Mouse (Mus musculus) fibroblast of lung, adult 2 months (primary cell): ENCODE results near the gene Itga9.
A peak's percentile ranks its signal among the peaks of the same experiment; 100 is the strongest.

Experiments
- DNase-seq: peaks from one replicate; pipeline ENCODE4 v3.0.0-alpha.2; 2011; ENCODE audit warnings: low read depth

Itga9 gene

GRCm38 (mm10) chr9:118651939-118652338, 45.4 kb downstream of the Itga9 start:
- DNase-seq = no peak

- no peak for DNase-seq
These were observed 46.9 kb downstream of the Itga9 start for GRCm38 (mm10) chr9:118653436-118653835.

DNA sequence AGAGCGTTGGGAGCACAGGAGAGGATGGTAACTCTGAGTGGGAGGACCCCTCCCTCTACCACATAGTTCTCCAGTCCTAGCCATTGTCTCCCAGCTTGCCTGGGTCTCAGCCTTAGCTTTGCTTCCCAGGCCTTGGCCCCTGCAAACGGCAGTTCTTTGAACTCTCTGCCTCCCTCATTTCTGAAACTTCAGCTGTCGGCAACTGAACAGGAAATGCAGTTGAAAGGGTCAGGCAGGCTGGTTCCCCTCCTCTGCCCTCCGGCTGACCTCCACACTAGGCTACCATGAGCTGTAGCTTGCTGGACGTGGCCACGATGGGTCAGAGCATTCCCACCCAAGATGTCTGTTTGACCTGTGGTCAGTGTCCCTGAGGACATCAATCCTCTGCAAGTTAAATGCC, 48.5 kb downstream of the Itga9 start:
- no peak for DNase-seq

DNA sequence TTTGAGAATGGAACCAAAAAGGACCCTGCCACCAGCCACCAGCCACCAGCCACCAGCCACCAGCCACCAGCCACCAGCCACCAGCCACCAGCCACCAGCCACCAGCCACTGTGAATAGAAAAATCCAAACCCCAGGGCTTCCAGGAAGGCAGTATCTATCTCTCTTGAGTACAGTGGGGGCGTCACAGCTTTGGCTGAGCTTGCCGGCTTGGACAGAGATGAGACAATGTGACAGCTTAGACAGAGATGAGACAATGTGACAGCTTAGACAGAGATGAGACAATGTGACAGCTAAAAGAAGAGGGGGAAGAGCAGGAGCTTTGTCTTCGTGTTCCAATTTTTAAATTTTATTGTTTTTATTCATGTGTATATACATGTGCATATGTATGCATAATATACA, 49.2 kb downstream of the Itga9 start:
- DNase-seq = no peak

- DNase-seq = no peak
These were observed 51.7 kb downstream of the Itga9 start for GRCm38 (mm10) chr9:118658159-118658558.

- no peak for DNase-seq
These were observed 53.3 kb downstream of the Itga9 start for GRCm38 (mm10) chr9:118659809-118660208.

GRCm38 (mm10) chr9:118660259-118660658, 53.8 kb downstream of the Itga9 start:
- DNase-seq = no peak

DNA sequence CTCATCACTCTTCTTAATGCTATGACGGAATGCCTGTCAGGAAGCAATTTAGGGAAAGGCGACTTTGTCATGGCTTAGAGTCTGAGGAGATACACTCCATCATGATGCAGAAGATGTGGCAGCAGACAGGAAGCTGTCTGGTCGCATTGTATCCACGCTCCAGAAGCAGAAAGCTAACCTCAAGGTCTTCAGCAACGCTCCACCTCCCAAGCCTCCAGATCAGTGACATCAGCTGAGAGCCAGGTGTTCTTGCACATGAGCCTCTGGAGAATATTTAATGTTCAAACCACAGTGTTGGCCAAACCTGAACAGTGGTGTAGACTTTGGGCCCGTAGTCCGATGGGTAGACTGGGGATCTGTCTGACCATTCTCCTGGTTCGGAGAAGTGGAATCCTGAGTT, 55.5 kb downstream of the Itga9 start:
- DNase-seq = no peak

DNA sequence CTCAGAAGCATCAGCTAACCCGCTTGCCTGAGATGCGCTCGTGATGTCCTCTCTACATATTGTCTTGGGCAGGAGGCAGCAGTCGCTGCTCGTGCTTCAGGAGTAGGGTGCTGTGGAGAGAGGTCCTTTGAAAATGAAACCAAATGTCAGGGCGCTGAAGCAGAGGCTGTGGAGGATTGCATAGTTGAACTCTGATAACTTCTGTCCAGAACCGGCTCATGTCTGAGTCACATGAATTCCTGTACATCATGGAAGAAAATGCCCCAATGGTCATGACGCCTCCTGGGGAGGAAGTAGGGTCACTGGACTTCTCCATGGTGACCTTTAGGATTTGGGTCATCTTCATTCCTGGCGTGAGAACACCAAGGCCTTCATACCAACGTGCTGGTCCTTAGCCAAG, 56.0 kb downstream of the Itga9 start:
- DNase-seq = no peak

GRCm38 (mm10) chr9:118663938-118664337, 57.4 kb downstream of the Itga9 start:
- no peak for DNase-seq

GRCm38 (mm10) chr9:118666069-118666468, 59.6 kb downstream of the Itga9 start:
- DNase-seq = no peak

DNA sequence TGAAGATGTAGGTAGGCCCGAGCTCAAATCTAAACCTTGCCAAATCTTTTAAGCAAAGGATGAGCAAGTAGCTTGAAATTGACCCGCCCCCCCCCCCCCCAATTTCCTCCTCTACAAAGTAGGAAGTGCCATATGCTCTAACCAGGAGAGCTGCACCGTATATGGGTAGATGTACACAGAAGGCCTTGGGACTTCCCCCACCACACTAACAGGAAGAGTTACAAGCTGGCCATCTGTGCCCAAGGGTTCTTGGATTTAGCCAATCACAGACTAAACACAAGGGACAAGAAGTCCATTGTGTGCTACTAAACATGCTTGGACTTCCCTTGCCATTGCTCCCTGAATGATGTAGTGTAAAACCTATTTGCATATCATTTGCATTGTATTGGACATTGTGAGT, 63.2 kb downstream of the Itga9 start:
- no peak for DNase-seq

DNA sequence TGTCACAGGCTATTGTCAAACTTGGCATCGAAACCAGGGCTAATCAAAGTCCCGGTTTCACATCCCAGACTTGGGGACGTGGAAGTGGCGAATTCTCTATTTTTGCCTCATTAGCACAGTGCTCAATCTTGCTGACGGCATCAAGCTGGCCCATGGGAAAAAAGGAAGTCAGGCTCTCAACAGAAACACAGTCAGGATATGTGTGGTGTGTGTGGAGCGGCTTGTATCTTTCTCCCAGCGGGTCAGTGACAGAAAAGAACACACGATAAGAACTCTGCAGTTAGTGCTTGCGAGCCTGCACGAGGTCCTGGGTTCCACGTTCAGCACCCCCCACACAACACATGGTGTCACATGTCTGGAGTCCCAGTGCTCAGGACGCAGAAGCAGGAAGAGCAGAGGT, 67.8 kb downstream of the Itga9 start:
- no peak for DNase-seq

- no peak for DNase-seq
These were observed 68.3 kb downstream of the Itga9 start for GRCm38 (mm10) chr9:118674761-118675160.

- DNase-seq = no peak
These were observed 69.2 kb downstream of the Itga9 start for GRCm38 (mm10) chr9:118675573-118676170.

- no peak for DNase-seq
These were observed 70.2 kb downstream of the Itga9 start for GRCm38 (mm10) chr9:118676692-118677091.

- DNase-seq = peak; percentile 27
These were observed 70.9 kb downstream of the Itga9 start for GRCm38 (mm10) chr9:118677349-118677748.

DNA sequence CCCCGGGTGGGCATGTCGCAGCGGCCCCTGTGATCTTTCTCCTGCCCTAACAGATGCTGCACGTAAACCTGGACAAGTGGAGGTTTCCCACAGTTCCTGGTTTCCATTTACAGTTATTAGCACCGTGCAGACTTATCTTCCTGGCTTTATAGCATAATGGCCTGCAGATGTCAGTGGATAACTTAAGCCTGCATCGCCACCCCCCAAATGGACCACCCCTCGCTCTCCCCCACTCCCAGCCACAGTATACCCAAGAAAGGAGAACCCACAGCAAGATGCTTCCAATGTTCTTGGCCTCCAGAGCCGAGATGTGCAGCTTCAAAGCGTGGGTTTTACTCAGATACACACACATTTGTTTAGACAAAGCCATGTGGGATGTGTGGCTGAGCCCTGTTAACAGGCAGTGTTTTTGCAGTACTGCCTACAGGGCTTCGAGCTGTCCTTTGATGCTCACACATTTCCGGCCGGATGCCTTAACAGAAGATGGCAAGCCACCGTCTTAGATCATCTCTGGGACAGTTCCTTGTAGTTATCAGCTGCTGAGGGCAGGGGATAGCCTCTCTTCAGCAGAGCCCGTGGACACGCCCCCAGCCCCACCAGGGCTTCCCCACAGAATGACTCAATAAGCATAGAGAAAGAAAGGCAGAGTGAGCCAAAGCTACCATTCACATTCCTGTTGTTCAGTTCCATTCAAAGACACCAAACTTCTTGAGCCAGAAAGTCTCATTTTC, 71.7 kb downstream of the Itga9 start:
- DNase-seq = no peak

GRCm38 (mm10) chr9:118678759-118679158, 72.3 kb downstream of the Itga9 start:
- DNase-seq = no peak

DNA sequence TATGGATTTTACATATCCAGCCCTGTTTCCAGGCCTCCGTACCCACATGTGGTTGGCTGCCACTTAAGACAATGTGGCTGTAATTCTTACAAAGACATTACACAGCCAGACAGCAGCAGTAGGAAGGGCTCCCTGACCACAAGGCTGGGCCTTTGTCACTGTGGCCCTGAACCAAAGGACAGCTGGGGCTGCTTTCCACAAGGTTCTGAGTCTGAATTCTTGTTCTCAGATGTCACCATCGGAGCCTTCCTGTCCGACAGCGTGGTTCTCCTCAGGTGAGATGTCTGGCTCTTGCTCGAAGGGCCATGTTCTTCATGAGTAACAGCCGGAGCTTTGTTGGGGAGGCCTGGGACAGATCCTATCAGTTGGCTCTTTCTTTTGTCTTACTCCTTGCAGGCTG, 75.0 kb downstream of the Itga9 start:
- no peak for DNase-seq

DNA sequence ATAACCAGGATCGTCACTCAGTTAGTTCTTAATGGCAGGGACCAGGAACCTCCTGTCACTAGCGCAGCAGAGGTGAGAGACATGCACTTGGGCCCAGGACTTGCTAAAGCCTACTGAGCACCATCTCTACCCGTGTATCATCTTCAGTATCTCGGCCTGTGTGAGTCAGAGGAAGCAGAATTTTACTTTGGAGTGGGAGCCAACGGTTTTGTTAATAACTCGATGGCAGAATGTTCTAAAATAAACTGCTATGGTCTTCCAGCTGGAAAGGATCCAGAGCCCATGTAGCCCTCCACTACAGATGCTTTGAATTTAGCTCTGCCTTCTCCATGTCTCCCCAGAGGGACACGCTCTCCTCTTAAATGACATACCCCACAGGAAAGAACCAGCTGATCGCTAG, 75.7 kb downstream of the Itga9 start:
- no peak for DNase-seq

DNA sequence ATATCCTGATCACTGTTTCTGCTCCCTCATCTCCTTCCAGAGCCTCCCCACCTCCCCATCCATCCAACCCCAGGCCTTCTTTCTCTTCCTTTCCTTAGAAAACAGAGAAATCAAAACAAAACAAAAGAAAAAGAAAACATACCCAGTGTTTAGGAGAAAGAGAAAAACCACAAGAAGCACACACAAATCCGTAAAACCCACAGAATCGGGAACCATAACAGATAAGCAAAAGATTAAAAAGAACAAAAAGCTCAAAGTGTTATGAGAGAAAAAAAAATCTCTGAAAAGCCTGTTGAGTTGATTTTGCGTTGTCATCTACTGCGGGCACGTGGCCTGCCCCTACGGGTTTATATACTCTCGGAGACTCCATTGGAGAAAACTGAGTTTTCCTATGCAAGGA, 77.0 kb downstream of the Itga9 start:
- no peak for DNase-seq

DNA sequence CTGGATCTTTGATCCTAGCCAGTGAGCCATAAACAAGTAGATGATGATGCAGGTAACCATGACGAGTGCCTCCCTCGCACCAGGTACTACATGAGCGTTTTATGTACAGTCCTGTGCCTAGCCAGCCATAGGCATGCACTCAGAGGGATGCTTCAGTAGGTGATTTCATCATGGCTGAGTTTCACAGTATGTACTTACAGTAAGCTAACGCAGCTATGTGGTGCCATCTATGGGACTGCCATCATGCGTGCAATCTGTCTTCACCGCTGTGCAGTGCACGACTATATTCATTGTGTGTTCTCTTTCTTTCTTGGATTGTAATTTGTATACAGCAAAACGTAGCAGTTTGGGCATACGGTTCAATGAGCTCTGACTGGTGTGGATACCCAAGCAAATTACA, 77.9 kb downstream of the Itga9 start:
- no peak for DNase-seq
